Mouse (Mus musculus) thymus, postnatal 14 days (tissue): ENCODE data around the gene Ift122.

Experiments used
- DNase-seq: peaks from one replicate; pipeline ENCODE4 v3.0.0; 2021

The Ift122 gene

GRCm38 (mm10) chr6:115892363-115892762 lies 39.1 kb downstream of the Ift122 start:
- DNase-seq: no peak

- no peak for DNase-seq
Measured at GRCm38 (mm10) chr6:115896346-115896745, 43.1 kb downstream of the Ift122 start.

- no peak for DNase-seq
Measured at GRCm38 (mm10) chr6:115897117-115897516, 43.8 kb downstream of the Ift122 start.

- DNase-seq: no peak
Measured at GRCm38 (mm10) chr6:115897926-115898520, 44.8 kb downstream of the Ift122 start.

GRCm38 (mm10) chr6:115901062-115901461 lies 47.8 kb downstream of the Ift122 start:
- peak; percentile 76 for DNase-seq

- no peak for DNase-seq
Measured at GRCm38 (mm10) chr6:115901489-115901931, 48.2 kb downstream of the Ift122 start.

GRCm38 (mm10) chr6:115902545-115902944 lies 49.3 kb downstream of the Ift122 start:
- no peak for DNase-seq

- no peak for DNase-seq
Measured at GRCm38 (mm10) chr6:115905568-115905967, 52.3 kb downstream of the Ift122 start.

GRCm38 (mm10) chr6:115906455-115906854 lies 53.2 kb downstream of the Ift122 start:
- DNase-seq: no peak

GRCm38 (mm10) chr6:115906871-115907270 lies 53.6 kb downstream of the Ift122 start:
- no peak for DNase-seq

- DNase-seq: no peak
Measured at GRCm38 (mm10) chr6:115908421-115908982, 55.2 kb downstream of the Ift122 start.

GRCm38 (mm10) chr6:115909052-115909451 lies 55.8 kb downstream of the Ift122 start:
- no peak for DNase-seq

GRCm38 (mm10) chr6:115909940-115910339 lies 56.7 kb downstream of the Ift122 start:
- peak; percentile 52 for DNase-seq

GRCm38 (mm10) chr6:115911763-115912162 lies 58.5 kb downstream of the Ift122 start:
- no peak for DNase-seq

- DNase-seq: no peak
Measured at GRCm38 (mm10) chr6:115913482-115913881, 60.2 kb downstream of the Ift122 start.

GRCm38 (mm10) chr6:115914511-115915202 lies 61.4 kb downstream of the Ift122 start:
- no peak for DNase-seq

GRCm38 (mm10) chr6:115915601-115916445 lies 62.6 kb downstream of the Ift122 start:
- no peak for DNase-seq

- DNase-seq: no peak
Measured at GRCm38 (mm10) chr6:115916611-115917010, 63.3 kb downstream of the Ift122 start.

- no peak for DNase-seq
Measured at GRCm38 (mm10) chr6:115918615-115919014, 65.3 kb downstream of the Ift122 start.

- no peak for DNase-seq
Measured at GRCm38 (mm10) chr6:115919876-115920275, 66.6 kb downstream of the Ift122 start.

- DNase-seq: no peak
Measured at GRCm38 (mm10) chr6:115924829-115925228, 71.6 kb downstream of the Ift122 start.

GRCm38 (mm10) chr6:115926416-115926815 lies 73.1 kb downstream of the Ift122 start:
- no peak for DNase-seq
